Mouse (Mus musculus) cerebellum, adult 2 months (tissue): ENCODE results near the gene Gm27021.

ENCODE experiments used
- CTCF ChIP-seq: fragments of 200-500 bp; IDR thresholded peaks from 2 replicates; pipeline ENCODE4 v1.5.1; 2011; ENCODE audit warnings: low read depth, mild to moderate bottlenecking, control low read depth, low read length, moderate library complexity, borderline replicate concordance; ENCODE audit not compliant: insufficient read depth
- POLR2A ChIP-seq: fragments of 200-500 bp; IDR thresholded peaks from 2 replicates; pipeline ENCODE4 v1.6.1; 2011; ENCODE audit warnings: low read length, control low read depth, borderline replicate concordance; ENCODE audit not compliant: insufficient read depth

DNA sequence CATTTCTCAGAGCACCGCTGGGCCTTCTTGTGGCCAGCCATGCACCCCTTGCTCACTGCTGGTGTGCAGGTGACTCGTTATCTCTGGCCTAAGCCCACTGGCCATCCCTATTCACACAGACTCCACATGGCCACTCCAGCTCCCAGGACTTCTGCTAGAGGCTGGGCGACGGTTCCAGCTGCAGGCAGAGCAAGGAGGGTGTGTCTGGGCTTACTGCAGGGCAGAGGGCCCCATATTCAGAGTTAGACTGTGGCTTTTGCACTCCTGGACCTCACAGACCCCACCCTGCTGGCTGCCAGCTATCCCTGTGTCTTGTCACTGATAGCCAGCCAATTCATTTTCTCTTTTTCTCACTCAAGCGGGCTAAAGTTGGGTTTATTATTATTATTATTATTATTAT, 16.2 kb upstream of the Gm27021 start:
- no peak for TF ChIP-seq POLR2A
- TF ChIP-seq CTCF: no peak
